Mouse (Mus musculus): ENCODE results near the gene Gm5751.

GRCm38 (mm10) chrX:8893182-8893651, 19.2 kb downstream of the Gm5751 start:
- TF ChIP-seq GATA1 (IDR thresholded peaks at IDR 0.05; ENCODE audit: borderline replicate concordance, low read length) (no peak), FLI1 (IDR thresholded peaks at IDR 0.05; ENCODE audit: low read length) (no peak)

Measured in megakaryocyte, embryonic 14.5 days (primary cell).